Mouse (Mus musculus): ENCODE measurements at regions not wholly inside any gene's neighbourhood (a gene's known extent, or its start where the extent isn't known, plus 50 kb on each side); places are given as distances from the start of the nearest gene placed in this dataset.

DNA sequence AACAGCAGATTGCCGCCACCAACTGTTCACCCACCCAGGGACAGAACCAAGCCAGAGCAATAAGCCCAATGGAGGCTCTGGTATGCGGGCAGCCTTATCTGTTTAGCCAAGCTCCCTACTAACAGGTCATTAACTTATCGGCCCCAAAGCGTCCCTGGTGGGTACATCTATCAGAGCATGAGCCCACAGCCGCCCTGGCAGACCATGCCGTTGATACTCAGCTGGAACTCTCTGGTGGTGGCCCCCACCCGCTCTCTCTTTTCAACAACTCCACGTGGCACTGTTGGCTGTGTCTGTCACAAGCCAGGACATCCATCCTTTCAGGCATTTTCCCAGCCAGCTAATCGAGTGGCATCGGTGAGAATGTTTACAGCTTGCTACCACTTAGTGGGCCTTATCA lies 100.8 kb upstream of the Rbm19 start:
- ATAC-seq (replicated peaks in 1 of 2; ENCODE audit: insufficient read depth in 1 of 2, low FRiP score in 2 of 2, low TSS enrichment in 1 of 2, low read depth in 1 of 2, poor library complexity in 2 of 2, severe bottlenecking in 2 of 2): no peak

DNA sequence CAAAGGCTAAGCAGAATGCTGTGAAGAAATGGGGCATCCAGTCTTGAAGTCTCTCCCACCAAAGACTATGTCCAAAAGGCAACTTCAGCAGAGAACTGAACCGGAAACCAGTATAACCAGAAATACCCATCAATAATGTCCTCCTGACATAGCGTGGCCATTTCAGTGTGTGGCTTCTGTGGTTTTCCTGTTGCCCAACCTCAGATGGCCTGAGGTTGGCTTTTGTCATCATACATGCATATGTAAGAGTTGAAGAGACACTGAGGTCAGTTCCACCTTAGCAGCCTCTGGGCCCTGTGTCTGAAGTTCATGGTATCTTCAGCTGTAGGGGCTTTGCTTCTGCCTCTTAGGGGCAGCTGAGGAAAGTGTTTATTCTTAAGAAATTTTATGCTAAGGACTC lies 98.1 kb upstream of the Rbm19 start:
- peak; percentile 56 to 78 for ATAC-seq (replicated peaks in 1 of 2; ENCODE audit: insufficient read depth in 1 of 2, low FRiP score in 2 of 2, low TSS enrichment in 1 of 2, low read depth in 1 of 2, poor library complexity in 2 of 2, severe bottlenecking in 2 of 2)

DNA sequence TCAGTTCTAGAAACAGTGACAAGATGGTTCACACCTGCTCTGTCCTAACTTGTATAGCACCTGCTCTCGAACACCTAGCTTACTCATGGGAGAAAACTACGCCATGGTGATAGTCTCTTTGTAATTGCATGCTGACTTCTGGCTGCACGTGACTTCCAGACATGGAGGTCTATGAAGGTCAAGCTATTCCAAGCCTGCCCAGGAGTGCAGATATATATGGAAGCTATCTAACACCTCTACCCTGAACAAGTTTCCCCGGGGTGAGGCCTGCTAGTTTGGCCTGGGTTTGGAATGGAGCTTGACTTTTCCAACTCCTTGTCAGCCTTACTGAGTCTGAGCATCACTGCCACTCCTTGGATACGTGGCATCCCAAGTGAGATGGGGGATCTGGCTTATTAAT lies 95.5 kb upstream of the Rbm19 start:
- no peak for ATAC-seq (replicated peaks in 1 of 2; ENCODE audit: insufficient read depth in 1 of 2, low FRiP score in 2 of 2, low TSS enrichment in 1 of 2, low read depth in 1 of 2, poor library complexity in 2 of 2, severe bottlenecking in 2 of 2)

DNA sequence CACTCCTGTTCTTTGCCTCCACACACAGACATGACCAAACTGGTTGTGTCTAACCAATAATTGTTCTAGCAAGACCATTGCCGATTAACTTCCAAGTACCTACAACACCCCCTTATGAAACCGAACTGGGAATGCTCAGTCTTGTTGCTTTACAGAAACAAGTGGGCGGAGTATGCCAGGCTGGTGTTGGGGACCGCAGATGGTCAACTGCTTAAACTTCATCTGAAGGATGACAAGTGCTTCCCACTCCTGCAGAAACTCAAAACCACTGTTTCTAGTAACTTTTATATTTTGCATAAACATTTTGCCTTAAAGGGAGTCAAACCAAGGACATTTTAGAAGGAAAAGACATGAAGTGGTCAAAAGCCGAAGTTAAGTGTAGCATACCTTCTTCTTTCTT lies 94.0 kb upstream of the Rbm19 start:
- ATAC-seq (replicated peaks in 1 of 2; ENCODE audit: insufficient read depth in 1 of 2, low FRiP score in 2 of 2, low TSS enrichment in 1 of 2, low read depth in 1 of 2, poor library complexity in 2 of 2, severe bottlenecking in 2 of 2): no peak

DNA sequence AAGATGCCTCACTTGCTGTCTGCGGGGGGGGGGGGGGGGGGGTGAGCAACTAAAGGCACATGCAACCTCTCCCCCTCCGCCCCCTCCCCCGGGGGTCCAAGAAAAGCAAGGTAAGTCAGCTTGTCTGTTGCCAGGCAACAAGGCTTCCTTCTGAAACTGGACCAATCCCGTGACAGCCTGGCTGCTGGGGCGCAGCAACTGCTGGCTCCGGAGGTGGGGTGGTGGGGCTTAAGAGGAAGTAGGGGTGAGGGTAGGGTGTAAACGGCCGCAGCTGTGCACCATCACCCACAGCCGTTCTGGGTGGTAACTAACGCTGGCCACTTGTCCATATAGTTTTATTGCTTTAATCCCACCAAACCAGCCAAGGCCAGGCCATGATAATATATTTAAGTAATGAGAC lies 92.2 kb upstream of the Rbm19 start:
- peak; percentile 75 to 83 for ATAC-seq (replicated peaks in 1 of 2; ENCODE audit: insufficient read depth in 1 of 2, low FRiP score in 2 of 2, low TSS enrichment in 1 of 2, low read depth in 1 of 2, poor library complexity in 2 of 2, severe bottlenecking in 2 of 2)

DNA sequence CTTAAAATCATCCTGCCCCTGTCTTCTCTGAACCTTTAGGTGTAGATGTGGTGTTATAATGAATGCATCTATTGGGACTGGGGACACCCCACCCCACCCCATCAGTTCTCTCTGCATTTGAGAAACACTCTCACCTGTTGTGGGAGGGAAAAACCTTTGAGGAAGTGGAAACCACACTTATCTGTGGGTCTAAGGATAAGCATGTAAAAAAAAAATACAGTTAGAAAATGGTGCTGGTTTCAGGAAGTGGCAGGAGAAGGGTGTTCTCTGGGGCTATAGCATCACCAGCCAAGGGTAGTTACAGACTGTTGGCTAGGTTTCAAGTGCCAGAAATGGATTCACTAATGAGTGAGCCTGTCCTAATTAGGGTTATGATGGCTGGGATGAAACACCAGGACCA lies 91.1 kb upstream of the Rbm19 start:
- no peak for ATAC-seq (replicated peaks in 1 of 2; ENCODE audit: insufficient read depth in 1 of 2, low FRiP score in 2 of 2, low TSS enrichment in 1 of 2, low read depth in 1 of 2, poor library complexity in 2 of 2, severe bottlenecking in 2 of 2)

DNA sequence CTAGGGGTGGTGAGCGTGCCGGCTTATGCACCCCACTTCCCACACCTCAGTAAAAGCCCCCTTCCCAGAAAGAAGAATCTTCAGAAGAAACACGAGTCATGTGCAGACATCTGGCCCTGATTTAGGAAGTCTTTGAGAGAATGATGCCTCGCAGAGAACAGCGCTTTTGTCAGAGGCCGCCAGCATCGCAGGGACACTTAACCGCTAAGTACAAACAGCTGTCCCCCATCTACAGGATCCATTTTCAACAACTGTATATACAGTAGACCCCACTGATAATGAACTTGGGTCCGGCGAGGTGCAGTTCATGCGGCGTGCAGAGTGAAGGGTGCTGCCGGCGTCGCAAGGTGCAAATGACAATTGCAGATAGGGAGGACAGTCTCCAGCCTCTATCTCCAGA lies 85.4 kb upstream of the Rbm19 start:
- ATAC-seq (replicated peaks in 1 of 2; ENCODE audit: insufficient read depth in 1 of 2, low FRiP score in 2 of 2, low TSS enrichment in 1 of 2, low read depth in 1 of 2, poor library complexity in 2 of 2, severe bottlenecking in 2 of 2): no peak

DNA sequence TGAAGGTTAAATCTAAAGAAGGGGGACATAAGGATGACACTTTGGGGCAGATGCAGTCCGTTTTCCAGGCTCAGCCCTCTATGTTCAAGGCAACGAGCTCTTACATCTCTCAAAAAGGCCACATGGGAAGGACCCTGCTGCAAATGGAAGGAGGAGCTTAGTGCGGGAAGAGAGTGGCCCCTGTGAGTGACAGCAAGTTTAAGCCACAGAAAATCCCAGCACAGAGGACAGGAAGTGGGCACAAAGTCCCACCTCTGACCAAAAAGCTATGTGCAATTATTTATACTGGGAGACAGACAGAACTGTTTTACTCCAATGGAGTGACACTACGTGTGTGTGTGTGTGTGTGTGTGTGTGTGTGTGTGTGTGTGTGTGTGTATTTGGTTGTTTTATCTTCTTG lies 84.7 kb upstream of the Rbm19 start:
- ATAC-seq (replicated peaks in 1 of 2; ENCODE audit: insufficient read depth in 1 of 2, low FRiP score in 2 of 2, low TSS enrichment in 1 of 2, low read depth in 1 of 2, poor library complexity in 2 of 2, severe bottlenecking in 2 of 2): peak; percentile 74 to 86

DNA sequence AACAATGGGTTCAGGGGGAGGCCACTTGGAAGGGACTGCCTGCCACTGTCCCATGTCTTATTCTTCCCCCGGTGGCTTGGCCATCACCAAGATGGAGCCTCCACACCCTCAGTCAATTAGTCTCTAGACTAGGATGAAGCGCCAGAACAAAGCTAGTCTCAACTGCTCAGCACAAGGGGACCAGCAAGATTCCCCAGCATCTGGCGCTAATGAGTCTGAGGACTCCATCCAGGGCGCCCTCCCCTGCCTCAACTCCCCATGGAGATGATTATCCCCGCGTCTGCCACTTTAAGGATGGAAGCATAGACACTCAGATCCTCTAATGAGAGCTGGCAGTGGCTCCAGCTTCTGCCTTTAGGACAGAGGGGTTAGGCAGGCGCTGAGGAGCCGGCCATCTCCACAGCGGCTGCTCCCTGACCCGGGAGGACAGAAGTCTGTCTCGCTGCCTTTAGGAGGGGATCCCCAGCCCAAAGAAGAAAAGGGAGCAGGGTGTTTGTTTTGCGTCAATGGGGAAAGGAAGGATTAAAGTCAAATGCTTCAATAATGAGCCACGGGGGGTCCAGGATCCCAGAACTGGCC lies 81.7 kb upstream of the Rbm19 start:
- ATAC-seq (replicated peaks in 1 of 2; ENCODE audit: insufficient read depth in 1 of 2, low FRiP score in 2 of 2, low TSS enrichment in 1 of 2, low read depth in 1 of 2, poor library complexity in 2 of 2, severe bottlenecking in 2 of 2): no peak

DNA sequence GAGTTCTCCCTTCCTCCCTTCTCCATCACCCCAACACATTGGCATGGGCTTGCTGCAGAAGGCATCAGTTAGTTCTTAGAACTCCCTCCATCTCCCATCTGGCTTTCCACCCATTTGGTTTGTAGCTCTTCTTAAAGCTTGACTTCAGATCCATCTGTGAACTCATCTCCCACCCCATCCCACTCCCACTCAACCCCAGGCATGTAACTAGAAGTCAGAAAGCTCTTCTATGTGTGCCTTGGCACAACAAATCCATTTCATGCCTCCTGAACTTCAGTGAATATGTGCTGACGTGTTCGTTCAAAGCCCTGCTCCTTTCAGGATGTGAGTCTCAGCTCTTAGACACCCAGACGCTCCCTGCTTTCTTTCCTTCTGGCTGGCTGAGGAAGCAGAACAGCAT lies 81.0 kb upstream of the Rbm19 start:
- ATAC-seq (replicated peaks in 1 of 2; ENCODE audit: insufficient read depth in 1 of 2, low FRiP score in 2 of 2, low TSS enrichment in 1 of 2, low read depth in 1 of 2, poor library complexity in 2 of 2, severe bottlenecking in 2 of 2): no peak

DNA sequence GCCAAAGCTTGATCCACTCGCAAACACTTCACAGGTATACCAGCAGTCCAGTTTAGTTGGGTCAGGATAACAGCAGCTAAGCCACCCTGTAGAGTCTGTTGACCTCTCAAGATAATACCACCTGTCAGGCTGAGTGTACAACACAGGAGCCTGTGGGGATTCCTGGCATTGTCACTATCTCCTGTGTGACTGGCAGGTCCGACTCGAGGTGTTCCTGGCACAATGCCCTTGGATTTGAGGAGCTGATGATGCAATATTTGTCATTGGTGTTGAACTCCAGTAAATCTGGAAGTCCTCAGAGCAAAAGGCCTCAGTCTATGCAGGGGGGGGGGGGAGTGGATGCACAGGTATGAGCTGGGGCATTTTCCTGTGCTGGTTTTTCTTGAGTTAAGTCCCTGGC lies 78.5 kb upstream of the Rbm19 start:
- no peak for ATAC-seq (replicated peaks in 1 of 2; ENCODE audit: insufficient read depth in 1 of 2, low FRiP score in 2 of 2, low TSS enrichment in 1 of 2, low read depth in 1 of 2, poor library complexity in 2 of 2, severe bottlenecking in 2 of 2)

DNA sequence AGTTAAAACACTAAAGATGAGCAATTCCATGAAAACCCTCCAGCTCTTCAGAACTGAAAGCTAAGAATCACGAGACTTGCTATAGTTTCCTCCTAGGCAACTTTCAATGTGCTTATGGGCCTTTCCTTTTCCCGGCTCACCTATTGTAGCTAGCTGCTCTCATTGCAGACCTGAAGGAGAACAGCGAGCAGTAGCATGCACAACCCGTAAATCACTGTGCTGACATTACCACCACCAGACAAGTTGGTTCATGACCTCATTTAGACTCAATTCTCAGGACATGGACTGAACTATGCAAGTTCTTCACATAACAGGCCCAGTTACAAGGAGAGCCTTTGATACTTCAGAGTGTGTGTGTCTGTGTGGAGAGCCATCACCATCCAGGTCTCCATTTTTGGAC lies 72.5 kb upstream of the Rbm19 start:
- ATAC-seq (replicated peaks in 1 of 2; ENCODE audit: insufficient read depth in 1 of 2, low FRiP score in 2 of 2, low TSS enrichment in 1 of 2, low read depth in 1 of 2, poor library complexity in 2 of 2, severe bottlenecking in 2 of 2): no peak

DNA sequence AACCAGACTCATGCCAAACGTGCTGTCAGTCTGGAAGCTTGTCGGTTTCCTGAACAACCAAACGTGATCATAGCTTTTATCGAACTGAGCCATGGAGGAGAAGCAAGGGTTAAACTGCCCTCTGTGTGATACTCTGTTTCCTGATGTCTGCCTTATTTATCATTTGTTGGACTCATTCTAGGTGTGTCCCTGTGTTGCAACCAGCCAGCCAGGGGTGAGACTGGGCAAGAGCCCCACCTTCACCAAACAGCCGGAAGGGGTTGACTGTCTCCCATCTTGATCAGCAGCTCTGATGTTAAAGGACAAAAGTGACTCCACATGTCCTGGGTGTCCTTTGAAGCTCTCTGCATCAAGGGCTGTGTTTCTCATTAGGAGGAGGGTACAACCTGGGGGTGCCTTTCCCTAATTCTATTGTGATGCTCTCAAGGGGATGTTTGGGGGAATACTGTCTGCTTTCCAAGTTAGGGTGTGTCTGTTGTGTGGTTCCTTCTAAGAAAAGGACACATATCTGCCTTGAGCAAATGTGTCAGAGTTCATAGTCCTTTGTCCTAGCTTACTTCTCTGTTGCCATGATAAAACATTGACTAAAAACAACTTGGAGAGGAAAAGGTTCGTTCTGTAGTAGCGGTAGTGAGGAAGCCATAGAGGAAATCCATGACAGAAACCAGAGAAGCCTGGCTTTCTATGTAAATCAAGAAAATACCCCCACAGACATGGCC lies 67.0 kb upstream of the Rbm19 start:
- ATAC-seq (replicated peaks in 1 of 2; ENCODE audit: insufficient read depth in 1 of 2, low FRiP score in 2 of 2, low TSS enrichment in 1 of 2, low read depth in 1 of 2, poor library complexity in 2 of 2, severe bottlenecking in 2 of 2): no peak

DNA sequence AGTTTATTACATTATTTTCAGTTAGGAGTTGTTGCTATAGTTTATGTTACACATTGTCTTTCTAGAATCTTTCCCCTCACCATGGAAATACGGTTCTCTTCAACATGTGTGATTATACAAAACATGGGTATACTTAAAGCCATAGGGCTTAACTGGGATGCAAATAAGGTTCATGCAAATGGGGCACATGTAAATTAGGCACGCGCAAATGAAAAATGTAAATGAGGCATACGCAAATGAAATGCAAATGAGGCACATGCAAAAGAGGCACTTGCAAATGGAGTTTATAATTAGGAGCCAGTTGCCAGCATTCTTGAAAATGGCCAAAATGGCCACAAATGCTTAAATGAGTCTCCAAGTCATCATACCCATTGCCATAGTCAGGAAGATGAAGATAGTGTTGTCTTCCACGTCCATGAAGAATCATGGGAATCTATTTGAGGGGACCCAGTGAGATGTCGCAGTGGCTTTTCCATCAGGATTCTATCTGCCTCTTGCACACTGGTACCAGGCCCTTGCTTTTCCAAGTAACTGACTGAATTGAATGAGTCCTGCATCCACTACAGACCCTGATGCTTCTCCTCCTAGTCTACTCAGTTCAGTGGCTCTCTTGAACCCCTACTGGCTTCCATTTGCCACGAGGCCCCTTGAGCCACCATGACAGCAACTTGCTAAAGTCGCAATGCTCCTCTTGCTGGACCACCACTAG lies 65.4 kb upstream of the Rbm19 start:
- ATAC-seq (replicated peaks in 1 of 2; ENCODE audit: insufficient read depth in 1 of 2, low FRiP score in 2 of 2, low TSS enrichment in 1 of 2, low read depth in 1 of 2, poor library complexity in 2 of 2, severe bottlenecking in 2 of 2): no peak

DNA sequence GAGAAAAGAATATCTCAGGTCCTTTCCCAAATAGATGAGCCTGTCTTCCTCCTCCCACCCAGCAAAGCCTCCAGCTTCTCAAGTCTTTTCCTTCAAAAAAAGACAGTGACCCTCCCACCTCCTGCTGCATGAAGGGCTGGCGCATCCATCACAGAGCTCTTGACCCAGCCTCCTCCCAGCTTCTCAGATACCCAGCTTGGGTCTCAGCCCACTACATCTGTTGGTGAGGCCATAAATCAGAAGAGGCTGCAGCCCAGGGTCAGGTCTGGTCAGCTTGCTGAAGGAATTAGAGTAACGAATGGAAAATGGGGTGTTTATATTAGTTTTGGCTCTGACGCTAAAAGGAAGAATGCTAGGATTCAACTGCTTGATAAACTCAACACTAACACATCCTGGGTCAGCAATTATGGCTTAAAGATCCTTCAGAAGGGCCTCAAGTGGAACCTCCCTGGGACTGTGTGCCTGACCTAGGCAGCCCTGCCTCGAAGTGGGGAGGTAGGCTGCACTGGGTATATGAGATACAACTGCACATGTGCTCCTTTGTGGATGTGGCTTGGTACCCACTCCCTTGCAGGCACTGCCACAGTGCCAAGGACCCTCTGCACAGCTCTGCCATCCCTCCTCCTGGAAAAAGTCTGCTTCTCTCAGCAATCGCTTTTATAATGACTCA lies 61.6 kb upstream of the Rbm19 start:
- ATAC-seq (replicated peaks in 1 of 2; ENCODE audit: insufficient read depth in 1 of 2, low FRiP score in 2 of 2, low TSS enrichment in 1 of 2, low read depth in 1 of 2, poor library complexity in 2 of 2, severe bottlenecking in 2 of 2): no peak

All from hematopoietic stem cell, adult 5-6 weeks (primary cell).